Mouse (Mus musculus): ENCODE data around the gene Ptx4.

GRCm38 (mm10) chr17:25112423-25112810 is 8.1 kb upstream of the Ptx4 start:
- TF ChIP-seq CTCF (IDR thresholded peaks at IDR 0.05; ENCODE audit: control insufficient read depth, insufficient read depth, insufficient read length) (no peak), MYOD1 (IDR thresholded peaks at IDR 0.05; ENCODE audit: control insufficient read depth, insufficient read length, low read depth) (no peak)

Data from C2C12 (cell line).